Mouse (Mus musculus) small intestine, adult 2 months (tissue): ENCODE data around the gene Strbp.

Source experiments
- CTCF ChIP-seq: fragments of 200-500 bp; IDR thresholded peaks from 2 replicates; pipeline ENCODE4 v1.5.1; 2012; ENCODE audit warnings: low read depth, mild to moderate bottlenecking, control low read depth, inconsistent platforms, low read length, moderate library complexity, mixed read lengths; ENCODE audit not compliant: insufficient replicate concordance, insufficient read length; ENCODE audit errors: extremely low read depth
- POLR2A ChIP-seq: fragments of 200-500 bp; IDR thresholded peaks from 2 replicates; pipeline ENCODE4 v1.6.1; 2012; ENCODE audit warnings: low read depth, mild to moderate bottlenecking, control low read depth, inconsistent platforms, low read length, moderate library complexity

DNA sequence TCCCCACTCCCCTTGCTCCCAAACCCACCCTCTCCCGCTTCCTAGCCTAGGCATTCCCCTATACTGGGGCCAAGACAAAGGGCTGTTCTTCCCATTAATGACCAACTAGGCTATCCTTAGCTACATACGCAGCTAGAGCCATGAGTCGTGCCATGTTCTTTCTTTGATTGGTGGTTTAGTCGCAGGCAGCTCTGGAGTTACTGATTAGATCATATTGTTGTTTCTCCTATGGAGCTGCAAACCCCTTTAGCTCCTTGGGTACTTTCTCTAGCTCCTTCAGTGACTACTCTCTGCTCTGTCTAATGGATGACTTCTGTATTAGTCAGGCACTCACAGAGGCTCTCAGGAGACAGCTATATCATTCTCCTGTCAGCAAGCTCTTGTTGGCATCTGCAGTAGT, 206.3 kb downstream of the Strbp start:
- TF ChIP-seq CTCF (no peak), POLR2A (no peak)
